Mouse (Mus musculus): ENCODE data around the gene Pthlh. TPM values are rescaled to one million over a fixed set of nuclear protein-coding genes. Genes with fewer than 3 reads are reported as not detected.

Gene Pthlh
- polyA plus RNA-seq, 1 experiment from 2014 or later, result 1.4 TPM

- Histone ChIP-seq H3K27ac (ENCODE audit: low read length) (no peak overlapping the region), H3K9me3 (replicated peaks; ENCODE audit: control insufficient read depth, low read length, poor library complexity, severe bottlenecking) (no peaks in the 10 kb centered on the region), H3K4me2 (ENCODE audit: low read length) (peak overlapping the region; percentile 96), H3K4me1 (ENCODE audit: control insufficient read depth, insufficient read depth, low read length) (peaks cover 15% of the 10 kb centered on the region), H3K4me3 (ENCODE audit: low read depth, low read length) (peak overlapping the region; percentile 51), H3K9ac (ENCODE audit: low read depth, low read length) (0 out of 2 replicates have a peak overlapping the region, but pooled peaks have one; percentile 10), H3K27me3 (ENCODE audit: control insufficient read depth, insufficient read depth, low read depth, low read length) (peaks cover 50% of the 10 kb centered on the region), H3K36me3 (ENCODE audit: control insufficient read depth, insufficient read depth, low read length) (no peaks in the 10 kb centered on the region)
- ATAC-seq, result peak; percentile 63
- 0% methylated on average over 21 of the region's 21 CpGs for WGBS
Measured at GRCm38 (mm10) chr6:147263178-147263577, 805 bp downstream of the Pthlh start.

- no peak for ATAC-seq
- Histone ChIP-seq H3K9ac (ENCODE audit: low read depth, low read length) (no peak overlapping the region), H3K9me3 (replicated peaks; ENCODE audit: control insufficient read depth, low read length, poor library complexity, severe bottlenecking) (no peaks in the 10 kb centered on the region), H3K4me2 (ENCODE audit: low read length) (no peak overlapping the region), H3K27me3 (ENCODE audit: control insufficient read depth, insufficient read depth, low read depth, low read length) (peaks cover 38% of the 10 kb centered on the region), H3K4me3 (ENCODE audit: low read depth, low read length) (no peak overlapping the region), H3K4me1 (ENCODE audit: control insufficient read depth, insufficient read depth, low read length) (peaks cover 15% of the 10 kb centered on the region), H3K27ac (ENCODE audit: low read length) (no peak overlapping the region), H3K36me3 (ENCODE audit: control insufficient read depth, insufficient read depth, low read length) (no peaks in the 10 kb centered on the region)
- whole genome bisulfite sequencing, result 28% methylated on average over 3 of the region's 3 CpGs
Measured at GRCm38 (mm10) chr6:147261616-147262015, 2.4 kb downstream of the Pthlh start.

DNA sequence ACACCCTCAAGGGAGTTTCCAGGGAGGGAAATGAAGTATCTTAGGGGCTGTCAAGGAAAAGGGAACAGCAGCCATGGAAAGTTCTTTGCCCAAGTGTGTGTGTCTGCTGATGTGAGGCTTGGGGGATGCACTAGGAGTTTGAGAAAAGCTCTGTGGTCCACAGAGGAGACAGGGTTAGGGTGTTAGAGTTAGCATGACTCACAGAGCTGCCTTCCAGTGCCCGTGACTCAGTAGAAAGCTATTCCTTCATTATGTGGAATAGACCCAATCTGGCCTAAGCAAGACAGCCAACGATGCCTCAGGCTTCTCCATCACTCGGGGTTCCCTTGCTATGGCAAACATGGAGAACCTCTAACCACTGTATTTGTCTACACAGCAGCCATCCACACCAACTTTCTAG, 3.2 kb downstream of the Pthlh start:
- no peak for ATAC-seq
- H3K9me3 ChIP-seq (replicated peaks; ENCODE audit: control insufficient read depth, low read length, poor library complexity, severe bottlenecking), result no peaks in the 10 kb centered on the region
- peaks cover 31% of the 10 kb centered on the region for H3K27me3 ChIP-seq (ENCODE audit: control insufficient read depth, insufficient read depth, low read depth, low read length)
- no peak overlapping the region for H3K27ac ChIP-seq (ENCODE audit: low read length)
- 86% methylated on average over 3 of the region's 3 CpGs for WGBS
- peaks cover 15% of the 10 kb centered on the region for H3K4me1 ChIP-seq (ENCODE audit: control insufficient read depth, insufficient read depth, low read length)
- no peak overlapping the region for H3K4me2 ChIP-seq (ENCODE audit: low read length)
- H3K36me3 ChIP-seq (ENCODE audit: control insufficient read depth, insufficient read depth, low read length), result no peaks in the 10 kb centered on the region
- no peak overlapping the region for H3K4me3 ChIP-seq (ENCODE audit: low read depth, low read length)
- H3K9ac ChIP-seq (ENCODE audit: low read depth, low read length), result no peak overlapping the region

DNA sequence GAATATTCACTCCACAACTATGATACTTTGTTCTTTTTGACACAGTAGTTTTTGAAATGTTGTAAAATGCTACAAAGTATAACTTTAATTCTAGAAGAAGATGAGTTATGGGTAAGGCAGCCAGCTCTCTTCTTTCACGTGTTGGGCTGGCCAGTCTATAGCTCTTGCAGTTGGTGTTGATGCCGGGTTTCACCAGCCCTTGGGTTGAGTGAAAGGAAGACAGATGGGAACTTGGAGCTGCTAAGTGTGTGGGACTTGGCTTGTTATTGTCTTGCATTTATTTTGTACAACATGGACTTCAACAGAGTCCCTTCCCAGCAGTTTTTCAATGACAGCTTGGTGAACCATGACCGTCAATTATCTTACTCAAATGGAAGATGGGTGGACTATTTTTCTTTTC, 16.2 kb downstream of the Pthlh start:
- no peaks in the 10 kb centered on the region for H3K4me1 ChIP-seq (ENCODE audit: control insufficient read depth, insufficient read depth, low read length)
- H3K36me3 ChIP-seq (ENCODE audit: control insufficient read depth, insufficient read depth, low read length), result no peaks in the 10 kb centered on the region
- no peak overlapping the region for H3K27ac ChIP-seq (ENCODE audit: low read length)
- WGBS, result 74% methylated on average over 3 of the region's 3 CpGs
- H3K9me3 ChIP-seq (replicated peaks; ENCODE audit: control insufficient read depth, low read length, poor library complexity, severe bottlenecking), result no peaks in the 10 kb centered on the region
- no peak overlapping the region for H3K4me2 ChIP-seq (ENCODE audit: low read length)
- no peak overlapping the region for H3K4me3 ChIP-seq (ENCODE audit: low read depth, low read length)
- no peak for ATAC-seq
- no peak overlapping the region for H3K9ac ChIP-seq (ENCODE audit: low read depth, low read length)
- no peaks in the 10 kb centered on the region for H3K27me3 ChIP-seq (ENCODE audit: control insufficient read depth, insufficient read depth, low read depth, low read length)

GRCm38 (mm10) chr6:147244294-147244693, 19.7 kb downstream of the Pthlh start:
- no peak overlapping the region for H3K4me2 ChIP-seq (ENCODE audit: low read length)
- no peaks in the 10 kb centered on the region for H3K4me1 ChIP-seq (ENCODE audit: control insufficient read depth, insufficient read depth, low read length)
- H3K27ac ChIP-seq (ENCODE audit: low read length), result no peak overlapping the region
- no peaks in the 10 kb centered on the region for H3K27me3 ChIP-seq (ENCODE audit: control insufficient read depth, insufficient read depth, low read depth, low read length)
- no peaks in the 10 kb centered on the region for H3K9me3 ChIP-seq (replicated peaks; ENCODE audit: control insufficient read depth, low read length, poor library complexity, severe bottlenecking)
- no peak overlapping the region for H3K9ac ChIP-seq (ENCODE audit: low read depth, low read length)
- no peaks in the 10 kb centered on the region for H3K36me3 ChIP-seq (ENCODE audit: control insufficient read depth, insufficient read depth, low read length)
- H3K4me3 ChIP-seq (ENCODE audit: low read depth, low read length), result no peak overlapping the region
- no peak for ATAC-seq

DNA sequence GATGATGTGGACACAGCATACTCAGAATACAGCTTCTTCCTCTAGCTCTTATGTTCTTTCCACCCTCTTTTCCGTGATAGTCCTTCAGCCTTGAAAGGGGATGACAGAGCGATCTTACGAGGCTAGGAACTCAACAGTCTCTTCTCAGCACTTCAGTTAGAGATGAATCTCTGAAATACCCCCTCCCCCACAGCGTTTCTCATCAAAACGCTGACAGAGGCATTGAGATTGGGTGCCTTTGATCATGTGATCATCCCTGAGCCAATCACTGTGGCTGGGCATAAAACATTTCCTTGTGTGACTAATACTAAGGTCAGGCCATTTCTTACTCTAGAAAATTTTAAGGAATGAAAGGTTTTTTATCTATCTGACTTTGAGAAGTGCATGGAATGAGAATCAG, 20.3 kb downstream of the Pthlh start:
- Histone ChIP-seq H3K9ac (ENCODE audit: low read depth, low read length) (no peak overlapping the region), H3K27me3 (ENCODE audit: control insufficient read depth, insufficient read depth, low read depth, low read length) (no peaks in the 10 kb centered on the region), H3K4me3 (ENCODE audit: low read depth, low read length) (peak overlapping the region; percentile 27), H3K4me2 (ENCODE audit: low read length) (peak overlapping the region; percentile 31), H3K36me3 (ENCODE audit: control insufficient read depth, insufficient read depth, low read length) (no peaks in the 10 kb centered on the region), H3K9me3 (replicated peaks; ENCODE audit: control insufficient read depth, low read length, poor library complexity, severe bottlenecking) (no peaks in the 10 kb centered on the region), H3K27ac (ENCODE audit: low read length) (no peak overlapping the region), H3K4me1 (ENCODE audit: control insufficient read depth, insufficient read depth, low read length) (no peaks in the 10 kb centered on the region)
- WGBS, result 50% methylated on average over 5 of the region's 5 CpGs
- ATAC-seq, result peak; percentile 79

GRCm38 (mm10) chr6:147241541-147241940, 22.4 kb downstream of the Pthlh start:
- H3K27me3 ChIP-seq (ENCODE audit: control insufficient read depth, insufficient read depth, low read depth, low read length), result no peaks in the 10 kb centered on the region
- H3K9me3 ChIP-seq (replicated peaks; ENCODE audit: control insufficient read depth, low read length, poor library complexity, severe bottlenecking), result no peaks in the 10 kb centered on the region
- H3K27ac ChIP-seq (ENCODE audit: low read length), result no peak overlapping the region
- H3K4me3 ChIP-seq (ENCODE audit: low read depth, low read length), result no peak overlapping the region
- no peak for ATAC-seq
- no peaks in the 10 kb centered on the region for H3K36me3 ChIP-seq (ENCODE audit: control insufficient read depth, insufficient read depth, low read length)
- no peak overlapping the region for H3K9ac ChIP-seq (ENCODE audit: low read depth, low read length)
- no peaks in the 10 kb centered on the region for H3K4me1 ChIP-seq (ENCODE audit: control insufficient read depth, insufficient read depth, low read length)
- H3K4me2 ChIP-seq (ENCODE audit: low read length), result no peak overlapping the region
- 82% methylated on average over 3 of the region's 3 CpGs for WGBS

DNA sequence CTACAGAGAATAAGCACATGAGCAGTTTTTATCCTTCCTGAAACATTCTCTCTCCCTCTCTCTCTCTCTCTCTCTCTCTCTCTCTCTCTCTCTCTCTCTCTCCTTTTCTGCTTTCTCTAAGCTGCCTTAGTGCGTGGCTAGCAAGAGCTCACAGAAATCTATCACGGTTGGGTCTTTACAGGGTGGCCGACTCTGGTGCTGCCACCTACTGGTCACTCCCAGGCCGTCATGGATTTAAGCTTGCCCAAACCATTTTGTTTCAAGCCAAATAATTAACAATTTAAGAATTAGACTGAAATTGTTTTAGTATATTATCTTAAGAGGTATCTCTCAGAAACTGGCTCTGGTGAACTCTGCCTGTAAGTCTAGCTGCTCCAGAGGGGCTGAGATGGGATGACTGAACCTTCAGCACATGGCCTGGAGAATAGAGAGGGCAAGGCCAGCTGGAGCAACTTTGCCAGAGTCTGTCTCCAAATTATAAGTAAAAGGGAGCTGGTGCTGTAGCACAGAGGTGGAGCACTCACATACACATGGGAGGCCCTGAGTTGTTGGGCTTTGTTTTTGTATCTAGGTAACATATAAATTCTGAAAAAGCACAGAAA, 23.7 kb downstream of the Pthlh start:
- H3K27me3 ChIP-seq (ENCODE audit: control insufficient read depth, insufficient read depth, low read depth, low read length), result no peaks in the 10 kb centered on the region
- H3K9me3 ChIP-seq (replicated peaks; ENCODE audit: control insufficient read depth, low read length, poor library complexity, severe bottlenecking), result no peaks in the 10 kb centered on the region
- no peak overlapping the region for H3K27ac ChIP-seq (ENCODE audit: low read length)
- H3K4me2 ChIP-seq (ENCODE audit: low read length), result no peak overlapping the region
- no peaks in the 10 kb centered on the region for H3K36me3 ChIP-seq (ENCODE audit: control insufficient read depth, insufficient read depth, low read length)
- 1% methylated on average over 4 of the region's 4 CpGs for WGBS
- no peaks in the 10 kb centered on the region for H3K4me1 ChIP-seq (ENCODE audit: control insufficient read depth, insufficient read depth, low read length)
- no peak overlapping the region for H3K4me3 ChIP-seq (ENCODE audit: low read depth, low read length)
- ATAC-seq, result peak; percentile 88
- H3K9ac ChIP-seq (ENCODE audit: low read depth, low read length), result no peak overlapping the region

GRCm38 (mm10) chr6:147226696-147227095, 37.3 kb downstream of the Pthlh start:
- Histone ChIP-seq H3K4me2 (ENCODE audit: low read length) (no peak overlapping the region), H3K4me3 (ENCODE audit: low read depth, low read length) (no peak overlapping the region), H3K4me1 (ENCODE audit: control insufficient read depth, insufficient read depth, low read length) (no peaks in the 10 kb centered on the region), H3K36me3 (ENCODE audit: control insufficient read depth, insufficient read depth, low read length) (no peaks in the 10 kb centered on the region), H3K9me3 (replicated peaks; ENCODE audit: control insufficient read depth, low read length, poor library complexity, severe bottlenecking) (no peaks in the 10 kb centered on the region), H3K9ac (ENCODE audit: low read depth, low read length) (no peak overlapping the region), H3K27me3 (ENCODE audit: control insufficient read depth, insufficient read depth, low read depth, low read length) (no peaks in the 10 kb centered on the region), H3K27ac (ENCODE audit: low read length) (no peak overlapping the region)
- ATAC-seq, result no peak
- 91% methylated on average over 1 of the region's 1 CpGs for WGBS

Data from midbrain, embryonic 16.5 days (tissue).